Mouse (Mus musculus) cerebral cortex, adult 2 months (tissue): Measurements from ENCODE around the gene Klhdc4.

Source experiments
- WGBS: fragments of 180-500 bp; shearing (Covaris S2); methylation state at CpG from one replicate; pipeline ENCODE4 v1.1.7; 2018; 5-methylcytosine and 5-hydroxymethylcytosine counted together

The Klhdc4 gene

GRCm38 (mm10) chr8:121808032-121808431 lies 21.3 kb downstream of the Klhdc4 start:
- WGBS: 75% methylated on average over 11 of the region's 11 CpGs

- WGBS: 81% methylated on average over 13 of the region's 13 CpGs
These were observed 23.2 kb downstream of the Klhdc4 start for GRCm38 (mm10) chr8:121806126-121806525.

GRCm38 (mm10) chr8:121804829-121805228 lies 24.5 kb downstream of the Klhdc4 start:
- 92% methylated on average over 5 of the region's 5 CpGs for WGBS

DNA sequence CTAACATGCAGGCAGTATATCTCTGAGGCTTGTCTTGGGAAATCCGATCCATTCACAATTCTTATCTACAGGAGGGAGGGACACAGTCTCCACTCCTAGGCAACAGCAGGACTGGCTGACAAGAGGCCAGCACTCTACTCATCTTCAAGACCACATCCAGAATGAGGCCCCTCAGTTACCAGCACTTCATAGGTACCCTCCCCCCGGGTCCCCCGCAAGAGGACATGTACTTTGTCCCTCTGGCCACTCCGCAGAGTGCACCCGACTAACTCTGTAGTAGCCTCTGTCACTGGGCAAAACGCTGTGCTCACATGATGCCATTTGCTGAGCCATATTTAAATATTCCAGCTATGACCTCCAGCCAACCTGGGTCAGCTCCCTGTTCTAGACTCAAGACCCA lies 31.0 kb downstream of the Klhdc4 start:
- WGBS: 94% methylated on average over 6 of the region's 6 CpGs

- WGBS: 87% methylated on average over 11 of the region's 11 CpGs
These were observed 33.0 kb downstream of the Klhdc4 start for GRCm38 (mm10) chr8:121796406-121796805.

DNA sequence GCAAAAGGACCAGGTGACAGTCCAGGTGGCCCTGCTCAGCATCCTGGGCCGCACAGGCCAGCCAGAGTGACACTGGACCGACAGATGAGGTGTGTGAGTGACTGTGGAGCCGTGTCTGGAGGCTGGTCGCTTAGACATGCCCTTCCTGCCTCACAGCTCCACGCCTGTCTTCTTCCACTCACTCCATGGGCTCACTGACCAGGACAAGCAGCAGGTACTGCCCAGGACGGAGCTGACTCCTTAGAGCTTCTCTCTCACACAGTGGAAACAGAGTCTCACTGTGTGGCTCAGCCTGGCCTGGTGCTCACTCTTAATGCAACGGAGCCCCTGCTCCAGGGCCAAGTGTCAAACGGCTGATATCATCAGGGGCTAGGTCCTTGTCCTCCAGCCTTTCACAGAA lies 33.9 kb downstream of the Klhdc4 start:
- WGBS: 90% methylated on average over 8 of the region's 8 CpGs

- WGBS: 50% methylated on average over 3 of the region's 3 CpGs
These were observed 35.2 kb downstream of the Klhdc4 start for GRCm38 (mm10) chr8:121794151-121794550.

DNA sequence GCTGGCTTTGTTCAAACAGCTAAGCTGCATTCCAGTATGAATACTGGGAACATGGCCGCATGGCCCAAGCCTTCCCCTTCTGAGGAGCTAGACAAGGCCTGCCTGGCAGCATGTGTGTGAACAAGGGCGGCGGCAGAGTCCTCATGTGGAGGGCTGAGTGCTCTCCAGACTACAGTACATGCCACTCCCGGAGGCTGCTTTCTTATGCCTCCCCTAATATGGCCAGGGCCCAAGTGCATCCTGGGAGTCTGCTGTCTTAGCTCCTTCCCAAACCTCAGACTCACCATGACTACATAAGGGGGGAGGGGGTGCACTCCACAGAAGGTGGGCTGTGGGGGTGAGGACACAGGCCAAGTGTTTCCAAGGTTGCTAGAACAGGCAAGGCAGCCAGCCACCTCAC lies 36.7 kb downstream of the Klhdc4 start:
- 53% methylated on average over 4 of the region's 4 CpGs for WGBS

DNA sequence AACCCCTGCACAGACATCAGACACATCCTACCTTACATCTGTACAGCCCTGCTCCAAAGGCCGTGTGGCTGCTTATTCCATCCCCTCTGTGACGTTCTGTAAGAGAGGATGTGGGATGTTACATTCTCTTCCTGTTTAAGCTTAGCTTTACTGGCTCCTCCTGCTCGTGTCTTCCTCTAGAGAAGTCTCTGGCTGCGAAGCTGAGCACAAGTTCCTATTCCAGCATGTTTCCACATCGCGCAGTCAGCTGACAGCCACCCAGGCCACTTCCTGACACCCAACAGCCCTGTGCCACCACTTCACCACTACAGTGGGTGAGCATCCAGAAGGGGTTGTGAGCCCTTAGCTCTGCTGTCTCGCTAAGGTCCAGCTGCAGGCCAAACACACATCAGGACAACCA lies 37.2 kb downstream of the Klhdc4 start:
- 31% methylated on average over 7 of the region's 7 CpGs for whole genome bisulfite sequencing

DNA sequence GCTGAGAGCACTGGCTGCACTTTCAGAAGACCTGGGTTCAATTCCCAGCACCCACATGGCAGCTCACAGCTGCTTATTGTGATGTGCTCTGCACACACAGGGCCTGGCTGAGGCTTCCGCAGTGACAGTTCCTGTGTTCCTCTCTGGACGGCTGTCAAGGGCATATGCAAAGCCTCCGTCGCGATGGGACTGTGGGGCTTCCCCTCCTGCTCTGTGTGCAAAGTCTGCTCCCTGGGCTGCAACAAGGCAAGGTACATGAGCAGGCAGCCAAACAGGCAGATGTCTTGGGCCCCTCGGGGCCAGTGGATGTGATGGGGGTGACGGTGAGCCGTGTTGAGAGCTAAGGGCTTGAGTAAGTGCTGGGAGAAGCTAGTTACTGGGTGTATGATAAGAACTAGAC lies 40.6 kb downstream of the Klhdc4 start:
- 73% methylated on average over 8 of the region's 8 CpGs for WGBS

- 22% methylated on average over 10 of the region's 10 CpGs for WGBS
These were observed 42.8 kb downstream of the Klhdc4 start for GRCm38 (mm10) chr8:121786542-121786941.

GRCm38 (mm10) chr8:121782493-121782892 lies 46.9 kb downstream of the Klhdc4 start:
- 24% methylated on average over 5 of the region's 5 CpGs for WGBS

DNA sequence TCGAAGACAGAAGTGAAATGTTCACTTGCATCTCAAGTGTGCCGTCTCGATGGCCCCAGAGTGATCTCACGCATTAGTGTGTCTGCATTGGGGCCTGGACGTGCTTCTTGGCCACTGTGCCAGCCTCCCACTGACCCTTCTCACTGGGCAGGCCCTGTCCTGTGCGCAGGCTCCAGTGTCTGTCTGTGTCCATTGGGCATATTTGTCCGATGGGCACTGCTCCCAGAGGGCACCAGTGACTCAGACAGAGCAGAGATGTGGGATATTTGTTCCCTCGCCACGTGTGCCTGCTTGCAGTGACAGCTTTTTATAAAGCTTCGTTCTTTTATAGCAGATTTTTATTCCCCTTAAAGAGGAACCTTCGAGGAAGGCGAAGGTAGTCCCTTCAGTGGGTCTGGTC lies 55.5 kb downstream of the Klhdc4 start:
- WGBS: 69% methylated on average over 12 of the region's 12 CpGs

DNA sequence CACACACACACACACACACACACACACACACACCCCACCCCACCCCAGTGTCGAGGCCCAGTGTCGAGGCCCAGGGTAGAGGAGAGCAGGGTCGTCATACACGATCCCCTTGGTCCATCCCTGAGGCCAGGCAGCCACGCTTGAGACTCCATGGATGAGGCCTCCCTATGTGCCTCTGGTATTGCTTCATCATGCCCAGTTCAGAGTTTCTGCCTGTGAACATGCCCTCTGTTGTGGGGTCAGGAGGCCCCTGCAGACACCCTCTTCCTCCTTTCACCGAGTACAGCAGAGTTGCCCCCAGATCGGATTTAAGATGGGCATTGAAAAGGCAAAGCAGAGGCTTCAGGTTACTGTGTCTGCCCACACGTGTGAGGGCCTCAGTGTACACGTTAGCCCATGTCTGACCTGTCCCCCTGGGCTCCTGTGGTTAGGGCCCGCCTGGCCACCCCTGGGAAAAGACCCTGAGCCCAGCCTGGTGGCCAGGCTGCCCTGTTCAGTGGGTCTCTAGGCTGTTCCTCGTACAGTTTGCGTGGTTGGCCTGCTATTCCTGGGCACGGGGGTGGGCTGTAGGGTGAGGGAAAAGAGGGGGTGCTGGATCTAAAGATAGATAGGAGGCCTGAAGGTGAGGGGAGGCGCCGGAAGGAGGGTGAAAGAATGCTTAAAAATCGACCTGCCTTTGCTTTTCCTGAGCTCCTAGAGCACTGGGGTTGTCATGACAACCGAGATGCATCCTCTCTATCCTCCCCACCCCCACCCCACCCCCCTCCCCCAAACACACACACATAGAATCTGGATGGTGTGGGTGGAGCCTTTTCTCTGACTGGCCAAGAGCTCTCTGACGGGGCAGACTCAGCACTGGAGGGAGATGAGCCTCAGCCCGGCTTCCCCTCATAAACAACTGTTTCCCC lies 58.3 kb downstream of the Klhdc4 start:
- 30% methylated on average over 19 of the region's 19 CpGs for WGBS

DNA sequence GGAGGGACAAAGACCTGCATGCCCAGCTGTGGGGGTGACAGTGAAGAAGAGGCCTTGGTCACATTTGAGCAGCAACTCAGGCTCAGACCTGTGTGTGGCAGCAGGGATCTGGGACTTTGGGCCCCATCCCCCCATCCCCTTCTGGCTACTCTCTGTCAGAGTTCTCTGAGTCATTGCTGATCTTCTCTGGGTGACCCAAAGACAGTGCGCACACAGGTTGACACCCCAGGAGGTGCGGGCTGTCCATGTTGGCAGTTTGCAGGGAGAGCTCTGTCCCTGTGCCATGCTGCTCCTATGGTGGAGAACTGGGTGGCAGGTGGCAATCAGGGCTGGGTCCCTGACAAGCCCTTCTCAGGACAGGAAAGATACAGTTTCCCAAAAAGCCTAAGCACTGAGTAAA lies 59.7 kb downstream of the Klhdc4 start:
- 66% methylated on average over 2 of the region's 2 CpGs for WGBS

DNA sequence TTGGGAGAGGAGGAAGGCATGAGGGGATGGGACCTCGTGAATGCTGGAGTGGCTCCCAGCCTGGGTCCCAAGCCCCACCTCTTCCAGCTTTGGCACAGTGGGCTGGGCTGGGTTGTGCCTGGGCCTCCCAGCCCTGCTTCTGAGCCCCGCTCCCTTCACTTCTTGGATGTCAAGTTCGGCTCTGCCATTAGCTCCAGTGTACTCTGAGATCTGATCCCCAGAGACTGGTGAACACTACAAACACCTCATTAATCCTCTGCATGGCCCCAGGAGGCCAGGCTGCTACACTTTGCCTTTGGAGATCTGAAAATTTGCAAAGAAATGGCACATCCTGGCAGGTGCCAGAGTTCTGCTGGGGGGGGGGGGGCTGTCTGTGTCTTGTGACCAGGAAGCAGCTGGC lies 60.3 kb downstream of the Klhdc4 start:
- WGBS: 60% methylated on average over 3 of the region's 3 CpGs

DNA sequence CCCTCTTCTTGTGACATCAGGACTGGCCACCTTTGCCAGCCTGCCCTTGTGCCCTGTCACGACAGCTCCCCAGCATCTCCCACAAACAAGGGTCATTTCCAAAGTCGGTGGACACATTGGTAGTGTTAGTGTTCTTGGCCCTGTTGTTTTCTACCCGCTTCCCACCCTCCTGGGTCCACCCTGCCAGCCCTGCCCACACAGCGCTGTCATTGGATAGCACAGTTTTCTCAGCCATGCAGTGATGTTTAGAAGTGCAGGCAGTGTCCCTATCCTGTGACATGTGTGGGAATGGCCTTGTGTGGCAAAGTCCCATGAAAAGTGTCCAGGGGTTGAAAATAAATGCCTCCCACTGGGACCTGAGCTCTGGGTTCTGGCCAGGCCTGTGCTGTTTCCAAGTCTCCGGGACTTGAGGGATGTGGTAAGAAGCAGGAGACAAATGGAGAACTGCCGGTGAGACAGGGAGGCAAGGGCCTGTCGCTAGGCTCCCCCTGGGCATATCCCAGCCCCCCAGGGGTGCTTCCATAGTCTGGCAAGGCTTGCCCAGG lies 63.7 kb downstream of the Klhdc4 start:
- 47% methylated on average over 7 of the region's 7 CpGs for WGBS

DNA sequence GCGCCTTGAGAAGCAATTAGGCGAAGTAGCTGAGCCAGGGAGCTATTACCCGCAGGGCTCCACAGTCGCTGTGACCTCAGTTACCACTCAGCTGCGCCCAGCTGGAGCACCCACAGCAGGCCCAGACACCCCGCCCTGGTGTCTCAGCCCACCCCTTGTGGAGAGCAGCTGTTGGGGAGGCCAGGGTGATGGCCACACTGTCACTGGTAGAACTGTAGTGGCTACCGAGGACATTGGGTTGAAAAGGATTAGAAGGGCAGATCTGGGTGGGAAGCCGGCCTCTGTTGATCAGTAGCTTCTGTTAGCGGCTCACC lies 65.7 kb downstream of the Klhdc4 start:
- 64% methylated on average over 9 of the region's 9 CpGs for WGBS

DNA sequence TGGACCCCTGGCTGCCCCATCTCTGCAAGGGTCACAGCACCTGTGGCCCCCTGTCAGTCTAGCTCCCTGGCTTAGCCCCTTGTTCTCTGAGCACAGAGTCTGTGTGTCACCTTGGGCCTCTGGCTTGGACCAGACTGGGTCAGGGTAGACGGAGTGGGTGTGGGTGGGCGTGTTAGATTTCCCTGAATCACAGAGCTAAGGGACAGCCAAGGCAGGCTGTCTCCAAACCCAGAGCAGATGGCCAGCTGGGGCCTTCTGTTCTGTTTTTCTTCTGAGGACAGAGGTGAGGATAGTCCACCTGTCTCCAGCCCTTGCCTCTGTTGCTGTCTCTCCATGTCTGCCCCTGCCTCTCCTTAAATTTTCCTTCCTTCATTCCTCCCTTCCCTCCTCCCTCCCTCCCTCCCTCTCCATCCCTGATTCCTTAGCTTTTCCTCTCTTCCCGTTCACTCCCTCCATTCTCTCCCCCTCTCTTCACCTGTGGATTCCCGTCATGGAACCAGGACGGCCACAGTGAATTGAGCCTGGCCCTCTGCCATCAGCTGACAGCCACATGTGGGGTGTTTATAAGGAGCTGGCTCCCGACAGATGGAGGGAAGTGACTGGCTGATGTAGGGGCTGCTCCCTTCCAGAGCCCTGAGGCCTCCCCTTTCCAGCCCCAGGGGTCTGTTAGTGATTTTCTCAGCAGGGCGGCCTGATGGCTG lies 66.2 kb downstream of the Klhdc4 start:
- WGBS: 33% methylated on average over 7 of the region's 7 CpGs

DNA sequence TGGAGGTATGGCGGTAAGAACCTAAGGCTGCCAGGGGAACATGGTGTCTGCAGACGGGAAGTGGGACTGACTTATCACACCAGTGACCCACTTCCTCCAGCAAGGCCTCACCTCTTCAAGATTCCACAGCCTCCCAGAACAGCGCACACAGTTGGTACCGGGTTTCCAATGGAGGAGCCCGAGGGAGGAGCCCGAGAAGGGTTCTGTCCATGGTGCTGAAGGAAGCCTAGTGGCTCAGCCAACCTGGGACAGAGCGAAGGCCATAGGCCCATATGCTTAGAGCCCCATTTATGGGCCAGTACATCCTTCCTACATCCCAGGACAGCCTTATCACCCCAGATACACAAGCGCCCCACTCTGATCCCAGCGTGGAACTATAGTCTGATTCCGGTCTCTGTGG lies 67.9 kb downstream of the Klhdc4 start:
- WGBS: 47% methylated on average over 10 of the region's 10 CpGs

DNA sequence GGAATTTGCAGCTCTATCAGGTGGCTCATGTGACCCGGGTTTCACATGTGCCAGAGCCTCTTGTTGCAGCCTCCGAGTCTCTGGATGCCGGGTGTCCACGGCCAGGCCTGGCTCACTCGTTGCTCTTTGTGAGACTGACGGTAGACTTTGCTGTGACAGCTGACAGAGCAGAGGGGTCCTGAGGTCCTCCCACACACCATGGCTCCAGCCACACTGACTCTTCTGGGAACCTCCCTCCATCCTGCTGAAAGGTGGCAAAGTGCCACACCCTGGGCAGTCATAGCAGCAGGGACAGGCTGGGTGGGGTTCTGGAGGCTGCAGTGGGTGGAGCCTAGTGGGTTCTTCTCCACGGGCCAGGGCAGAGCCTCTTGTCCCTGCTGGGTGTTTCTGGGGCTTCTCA lies 68.9 kb downstream of the Klhdc4 start:
- 57% methylated on average over 7 of the region's 7 CpGs for WGBS

DNA sequence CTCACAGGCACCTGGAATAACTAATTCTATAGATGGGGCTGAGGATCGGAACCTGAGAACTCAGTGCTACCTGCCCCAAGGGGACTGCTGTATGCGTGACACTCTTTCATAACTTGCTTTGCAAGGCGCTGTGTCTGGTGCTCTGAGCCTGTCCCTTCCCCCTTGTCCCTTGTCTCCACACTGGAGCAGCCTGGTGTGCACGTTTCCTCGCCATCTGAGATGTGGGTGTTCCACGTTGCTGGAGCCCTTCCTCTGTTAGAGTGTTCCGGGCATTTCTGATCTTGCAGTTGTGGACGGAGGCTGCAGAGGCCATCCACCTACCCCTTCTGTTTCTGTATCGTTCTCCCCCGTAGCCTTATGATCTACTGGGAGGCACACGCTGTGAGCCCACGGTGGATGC lies 70.9 kb downstream of the Klhdc4 start:
- WGBS: 41% methylated on average over 12 of the region's 12 CpGs

DNA sequence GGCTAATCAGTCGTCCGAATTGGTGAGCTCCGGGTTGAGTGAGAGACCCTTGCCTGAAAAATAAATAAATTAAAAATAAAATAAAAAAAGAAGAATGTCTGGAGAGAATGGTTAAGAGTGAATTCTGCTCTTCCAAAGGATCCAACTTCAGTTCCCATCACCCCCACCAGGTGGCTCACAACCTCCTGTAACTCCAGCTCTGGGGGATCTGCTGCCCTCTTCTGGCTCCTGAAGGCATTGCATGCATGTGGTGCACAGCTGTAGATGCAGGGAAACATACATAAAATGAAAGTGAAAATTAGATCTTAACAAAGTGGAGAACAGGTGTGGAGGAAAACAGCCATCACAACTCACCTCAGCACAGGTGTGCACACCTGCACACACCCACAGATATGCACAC lies 78.0 kb downstream of the Klhdc4 start:
- 22% methylated on average over 3 of the region's 3 CpGs for WGBS
